Mouse (Mus musculus): Measurements from ENCODE around the gene Casc1.

GRCm38 (mm10) chr6:145135804-145136203 is 75.0 kb downstream of the Casc1 start:
- no peak for TF ChIP-seq CTCF (IDR thresholded peaks at IDR 0.05; ENCODE audit: borderline replicate concordance, insufficient read depth, low read length)
- TF ChIP-seq POLR2A (IDR thresholded peaks at IDR 0.05; ENCODE audit: low read depth, low read length) = no peak

Data from embryonic fibroblast, embryonic 13.5 days (primary cell).